Mouse (Mus musculus) limb, embryonic 14.5 days (tissue): ENCODE data around the gene Dpm3. TPM values are rescaled to one million over a fixed set of nuclear protein-coding genes. Genes with fewer than 3 reads are reported as not detected.

Source experiments
- ATAC-seq: fragments of 200-750 bp; cut with Nextera tagmentation; 2 replicates; pipeline ENCODE4 v1.8.0; 2017; ENCODE audit warnings: low read depth, moderate number of reproducible peaks, moderate TSS enrichment; ENCODE audit not compliant: low FRiP score
- DNase-seq: peaks from one replicate; pipeline ENCODE4 v3.0.0-alpha.2; 2015; ENCODE audit warnings: low spot score
- H3K27ac ChIP-seq: fragments of 300-500 bp; sonication (generic); replicated peaks from 2 replicates; pipeline ENCODE4 v1.5.1; 2014; ENCODE audit warnings: low read depth, mild to moderate bottlenecking, low read length, moderate library complexity, mixed read lengths
- H3K27me3 ChIP-seq: fragments of 300-500 bp; sonication (generic); 2 replicates; pipeline ENCODE4 v1.6.1; 2014; ENCODE audit warnings: low read length, mixed read lengths; ENCODE audit not compliant: control insufficient read depth, insufficient read depth
- H3K36me3 ChIP-seq: fragments of 300-500 bp; sonication (generic); 2 replicates; pipeline ENCODE4 v1.6.1; 2014; ENCODE audit warnings: mild to moderate bottlenecking, low read length, moderate library complexity, mixed read lengths; ENCODE audit not compliant: control insufficient read depth, insufficient read depth
- H3K4me1 ChIP-seq: fragments of 300-500 bp; sonication (generic); 2 replicates; pipeline ENCODE4 v1.6.1; 2014; ENCODE audit warnings: antibody characterized with exemption, low read length, mixed read lengths; ENCODE audit not compliant: control insufficient read depth, insufficient read depth
- H3K4me2 ChIP-seq: fragments of 300-500 bp; sonication (generic); replicated peaks from 2 replicates; pipeline ENCODE4 v1.6.1; 2014; ENCODE audit warnings: low read depth, mild to moderate bottlenecking, low read length, moderate library complexity; ENCODE audit not compliant: severe bottlenecking
- H3K4me3 ChIP-seq: fragments of 300-500 bp; sonication (generic); replicated peaks from 2 replicates; pipeline ENCODE4 v1.5.1; 2014; ENCODE audit warnings: low read length
- H3K9ac ChIP-seq: fragments of 300-500 bp; sonication (generic); 2 replicates; pipeline ENCODE4 v1.6.1; 2014; ENCODE audit warnings: mild to moderate bottlenecking, low read depth, low read length, moderate library complexity; ENCODE audit not compliant: severe bottlenecking
- H3K9me3 ChIP-seq: fragments of 300-500 bp; sonication (generic); 2 replicates; pipeline ENCODE4 v1.6.1; 2016; ENCODE audit warnings: low read length; ENCODE audit not compliant: control insufficient read depth
- POLR2A ChIP-seq: fragments of 200-500 bp; IDR thresholded peaks from 2 replicates; pipeline ENCODE4 v1.8.0; 2012; ENCODE audit warnings: inconsistent platforms, mild to moderate bottlenecking, moderate library complexity, borderline replicate concordance; ENCODE audit not compliant: insufficient read depth, insufficient read length; ENCODE audit errors: extremely low read depth
- WGBS: fragments of 180-500 bp; shearing (Covaris S2); extraction: QIAGEN DNeasy Blood & Tissue Kit; methylation state at CpG from one replicate; pipeline ENCODE4 v1.1.7; 2014; 5-methylcytosine and 5-hydroxymethylcytosine counted together
- polyA plus RNA-seq, 2 experiments: library from polyadenylated mRNA; depleted of rRNA in 1 of 2; stranded (reverse) in 1 of 2; unstranded in 1 of 2; fragments of >200 nt; fragmentation: Nextera tagmentation in 1 of 2; extraction: Ambion mirVana in 1 of 2; gene quantifications; 2 replicates each; pipeline versions ENCODE4 v1.2.1 to v1.2.3; 2012 to 2014

The Dpm3 gene
- polyA plus RNA-seq, 2 experiments, result 173 to 313 TPM

GRCm38 (mm10) chr3:89280606-89281511 is 21.7 kb downstream of the Dpm3 start, which contains the start of gene Efna1:
Gene Efna1, minus strand, starts transcription at chr3:89281142.
- peak within 1 kb of the TSS; percentile 33; the same call in 1 of the 2 replicates for H3K27ac ChIP-seq
- peak within 1 kb of the TSS; percentile 70 for H3K9ac ChIP-seq
- H3K9me3 ChIP-seq, result no peaks in the 10 kb centered on the region
- no peak for TF ChIP-seq POLR2A
- H3K36me3 ChIP-seq, result peaks cover 4% of the 10 kb centered on the region
- DNase-seq (peak; percentile 49), ATAC-seq (peak; percentile 36; the same call in 1 of the 2 replicates)
- H3K27me3 ChIP-seq, result no peaks in the 10 kb centered on the region
- peaks cover 34% of the 10 kb centered on the region for H3K4me1 ChIP-seq
- H3K4me3 ChIP-seq, result peak within 1 kb of the TSS; percentile 48
- peak within 1 kb of the TSS; percentile 96 for H3K4me2 ChIP-seq
- WGBS, result under 1% methylated on average over 51 of the region's 52 CpGs

- Histone ChIP-seq H3K9ac (no peak overlapping the region), H3K36me3 (no peaks in the 10 kb centered on the region), H3K9me3 (no peaks in the 10 kb centered on the region), H3K27ac (peak overlapping the region; percentile 33; the same call in 1 of the 2 replicates), H3K4me1 (peaks cover 30% of the 10 kb centered on the region), H3K4me3 (peak overlapping the region; percentile 48), H3K27me3 (no peaks in the 10 kb centered on the region), H3K4me2 (peak overlapping the region; percentile 96)
- no peak for ATAC-seq
- 14% methylated on average over 20 of the region's 20 CpGs for WGBS
- peak; percentile 76 for DNase-seq
- no peak for TF ChIP-seq POLR2A
Measured at GRCm38 (mm10) chr3:89281579-89282290, 22.6 kb downstream of the Dpm3 start.

GRCm38 (mm10) chr3:89282291-89282643 is 23.1 kb downstream of the Dpm3 start:
- Histone ChIP-seq H3K27ac (no peak overlapping the region), H3K4me3 (no peak overlapping the region), H3K27me3 (no peaks in the 10 kb centered on the region), H3K9me3 (no peaks in the 10 kb centered on the region), H3K9ac (no peak overlapping the region), H3K36me3 (no peaks in the 10 kb centered on the region), H3K4me2 (no peak overlapping the region), H3K4me1 (peaks cover 24% of the 10 kb centered on the region)
- no peak for TF ChIP-seq POLR2A
- WGBS, result 23% methylated on average over 4 of the region's 4 CpGs
- ATAC-seq (no peak), DNase-seq (no peak)

GRCm38 (mm10) chr3:89284261-89284660 is 25.1 kb downstream of the Dpm3 start:
- H3K4me1 ChIP-seq, result peaks cover 9% of the 10 kb centered on the region
- H3K9me3 ChIP-seq, result no peaks in the 10 kb centered on the region
- no peaks in the 10 kb centered on the region for H3K36me3 ChIP-seq
- ATAC-seq (no peak), DNase-seq (no peak)
- H3K4me3 ChIP-seq, result no peak overlapping the region
- H3K9ac ChIP-seq, result no peak overlapping the region
- H3K27ac ChIP-seq, result no peak overlapping the region
- no peak for TF ChIP-seq POLR2A
- H3K27me3 ChIP-seq, result no peaks in the 10 kb centered on the region
- WGBS, result 80% methylated on average over 3 of the region's 3 CpGs
- no peak overlapping the region for H3K4me2 ChIP-seq

- H3K4me1 ChIP-seq, result peaks cover 8% of the 10 kb centered on the region
- H3K27me3 ChIP-seq, result no peaks in the 10 kb centered on the region
- H3K9me3 ChIP-seq, result no peaks in the 10 kb centered on the region
- no peak overlapping the region for H3K4me3 ChIP-seq
- ATAC-seq (no peak), DNase-seq (no peak)
- no peaks in the 10 kb centered on the region for H3K36me3 ChIP-seq
- H3K9ac ChIP-seq, result no peak overlapping the region
- H3K27ac ChIP-seq, result no peak overlapping the region
- no peak for TF ChIP-seq POLR2A
- H3K4me2 ChIP-seq, result no peak overlapping the region
- 45% methylated on average over 2 of the region's 2 CpGs for WGBS
Measured at GRCm38 (mm10) chr3:89285526-89285925, 26.4 kb downstream of the Dpm3 start.
